Mouse (Mus musculus) spleen, adult 2 months (tissue): ENCODE results near the gene Dppa3. TPM values are rescaled to one million over a fixed set of nuclear protein-coding genes. Genes with fewer than 3 reads are reported as not detected.
A peak's percentile ranks its signal among the peaks of the same experiment; 100 is the strongest.

Experiments used
- DNase-seq, 2 experiments: peaks; one replicate each; pipeline versions ENCODE4 v3.0.0 to v3.0.0-alpha.2; 2012 to 2021; ENCODE audit warnings: low spot score in 2 of 2, low read depth in 1 of 2
- H3K27ac ChIP-seq: fragments of 200-500 bp; 2 replicates; pipeline ENCODE4 v1.5.1; 2012; ENCODE audit warnings: low read length, inconsistent platforms; ENCODE audit not compliant: insufficient read depth
- H3K27me3 ChIP-seq: fragments of 200-500 bp; 2 replicates; pipeline ENCODE4 v1.6.1; 2012; ENCODE audit warnings: mild to moderate bottlenecking, moderate library complexity, low read length, inconsistent platforms; ENCODE audit not compliant: control insufficient read depth, insufficient read depth
- H3K36me3 ChIP-seq: fragments of 200-500 bp; 2 replicates; pipeline ENCODE4 v1.6.1; 2012; ENCODE audit warnings: mild to moderate bottlenecking, low read length, inconsistent platforms; ENCODE audit not compliant: control insufficient read depth, insufficient read depth
- H3K4me1 ChIP-seq: fragments of 200-500 bp; 2 replicates; pipeline ENCODE4 v1.6.1; 2011; ENCODE audit warnings: inconsistent platforms; ENCODE audit not compliant: control insufficient read depth, insufficient read depth, insufficient read length
- H3K4me3 ChIP-seq: fragments of 200-500 bp; 2 replicates; pipeline ENCODE4 v1.5.1; 2011; ENCODE audit warnings: mild to moderate bottlenecking, inconsistent platforms; ENCODE audit not compliant: insufficient read depth, insufficient read length; ENCODE audit errors: extremely low read depth
- CTCF ChIP-seq: fragments of 200-500 bp; IDR thresholded peaks from 2 replicates; pipeline ENCODE4 v1.5.1; 2011; ENCODE audit warnings: mild to moderate bottlenecking, inconsistent platforms; ENCODE audit not compliant: insufficient read depth, insufficient read length, insufficient replicate concordance; ENCODE audit errors: extremely low read depth
- POLR2A ChIP-seq: fragments of 200-500 bp; IDR thresholded peaks from 2 replicates; pipeline ENCODE4 v1.6.1; 2011; ENCODE audit warnings: low read depth, low read length, inconsistent platforms
- WGBS: fragments of 180-500 bp; shearing (Covaris S2); methylation state at CpG from one replicate; pipeline ENCODE4 v1.1.7; 2018; 5-methylcytosine and 5-hydroxymethylcytosine counted together
- polyA plus RNA-seq: library from polyadenylated mRNA; depleted of rRNA; stranded (reverse); fragments of >200 nt; gene quantifications from 2 replicates; pipeline ENCODE4 v1.2.3, GENCODE M21; 2012

The Dppa3 gene
- polyA plus RNA-seq, 1 experiment = not detected

DNA sequence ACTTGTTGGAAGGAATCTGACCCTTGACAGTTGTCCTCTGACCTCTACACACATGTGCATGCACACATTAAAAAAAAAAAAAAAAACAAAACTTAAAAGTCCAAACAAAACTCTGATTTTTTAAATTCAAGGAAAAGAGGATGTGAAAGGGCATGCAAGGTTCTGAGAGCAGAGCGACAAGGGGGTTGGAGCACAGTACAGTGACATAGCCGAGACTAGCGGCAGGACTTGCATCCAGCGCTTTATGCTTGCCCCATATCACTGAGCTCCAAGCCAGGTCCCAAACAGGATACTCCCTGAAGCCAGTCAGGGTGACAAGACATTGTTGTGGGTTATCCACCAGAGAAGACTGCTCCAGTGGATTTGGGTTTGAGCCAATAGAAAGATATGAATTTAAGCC is 28.2 kb upstream of the Dppa3 start:
- 37% methylated on average over 4 of the region's 4 CpGs for WGBS
- H3K4me3 ChIP-seq = peak overlapping the region; percentile 19; the same call in 1 of the 2 replicates

GRCm38 (mm10) chr6:122598436-122598835 is 27.8 kb upstream of the Dppa3 start:
- no peaks in the 10 kb centered on the region for H3K27me3 ChIP-seq
- 39% methylated on average over 6 of the region's 6 CpGs for WGBS
- H3K27ac ChIP-seq = peak overlapping the region; percentile 90
- H3K4me3 ChIP-seq = peak overlapping the region; percentile 19; the same call in 1 of the 2 replicates
- no peak for DNase-seq
- H3K36me3 ChIP-seq = peaks cover 3% of the 10 kb centered on the region; the same call in 1 of the 2 replicates
- H3K4me1 ChIP-seq = peaks cover 9% of the 10 kb centered on the region; the same call in 1 of the 2 replicates
- TF ChIP-seq CTCF (no peak), POLR2A (no peak)

More for the DNA sequence above, 28.2 kb upstream of the Dppa3 start:
- no peak for TF ChIP-seq POLR2A
- TF ChIP-seq CTCF = no peak
- DNase-seq = no peak
- peaks cover 9% of the 10 kb centered on the region; the same call in 1 of the 2 replicates for H3K4me1 ChIP-seq
- no peaks in the 10 kb centered on the region for H3K27me3 ChIP-seq
- peak overlapping the region; percentile 90 for H3K27ac ChIP-seq
- peaks cover 3% of the 10 kb centered on the region; the same call in 1 of the 2 replicates for H3K36me3 ChIP-seq

DNA sequence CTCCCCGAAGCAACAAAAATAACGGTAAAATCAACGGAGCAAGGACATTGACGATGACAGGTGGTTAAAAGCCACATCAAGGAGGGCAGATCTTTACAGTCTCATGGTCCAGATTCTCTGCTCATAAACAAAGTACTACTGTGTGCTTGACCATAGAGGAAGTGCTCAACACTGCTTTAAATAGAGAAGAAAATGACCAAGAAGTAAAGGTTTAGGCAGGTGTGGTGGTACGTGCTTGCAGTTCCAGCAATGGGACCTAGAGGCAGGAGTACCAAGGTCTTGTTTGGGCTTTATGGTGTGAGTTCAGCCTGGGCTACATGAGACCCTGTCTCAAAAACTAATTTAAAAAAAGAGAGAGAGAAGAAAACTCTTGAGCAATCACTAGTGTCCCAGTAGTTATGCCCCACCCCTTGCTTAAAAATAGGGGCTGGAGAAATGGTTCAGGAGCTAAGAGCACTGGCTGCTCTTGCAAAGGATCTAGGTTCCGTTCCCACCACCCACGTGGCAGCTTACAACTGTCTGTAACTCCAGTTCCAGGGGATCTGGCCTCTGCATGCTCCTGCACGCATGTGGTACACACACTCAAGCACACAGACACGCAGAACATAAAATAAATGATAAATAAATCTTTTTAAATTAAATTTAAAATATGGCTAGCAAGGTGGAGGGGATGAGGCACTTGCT is 27.0 kb upstream of the Dppa3 start:
- DNase-seq = no peak
- Histone ChIP-seq H3K36me3 (peaks cover 3% of the 10 kb centered on the region; the same call in 1 of the 2 replicates), H3K4me3 (no peak overlapping the region), H3K4me1 (peaks cover 14% of the 10 kb centered on the region), H3K27me3 (no peaks in the 10 kb centered on the region), H3K27ac (peak overlapping the region; percentile 90)
- WGBS = 56% methylated on average over 9 of the region's 9 CpGs
- TF ChIP-seq CTCF (no peak), POLR2A (no peak)

DNA sequence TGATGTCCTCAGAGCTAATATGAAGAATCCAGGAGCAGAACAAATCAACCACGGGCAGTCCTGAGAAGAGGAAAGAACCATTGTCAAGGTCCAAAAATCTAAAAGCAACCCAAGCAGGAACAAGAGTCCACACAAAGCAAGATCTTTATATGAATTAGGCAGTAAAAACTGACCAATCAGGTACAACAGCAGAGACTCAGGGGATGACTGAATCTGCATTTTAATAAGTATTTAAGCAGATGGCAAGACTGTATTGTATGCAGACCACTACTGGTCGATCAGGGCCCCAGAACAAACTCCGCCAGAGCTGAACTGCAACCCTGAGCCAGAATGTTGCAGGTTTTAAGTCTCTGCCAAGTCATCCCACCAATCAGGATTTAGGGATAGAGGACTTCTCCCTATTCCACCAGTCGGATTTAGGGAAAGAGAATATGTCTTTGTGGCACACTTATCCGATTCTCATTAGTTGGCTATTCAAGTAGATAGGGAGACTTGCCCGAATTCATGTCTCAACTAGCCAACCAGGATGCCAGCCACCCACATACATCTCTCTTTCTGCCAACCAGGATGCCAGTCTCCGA is 26.1 kb upstream of the Dppa3 start:
- Histone ChIP-seq H3K27ac (peak overlapping the region; percentile 90), H3K27me3 (no peaks in the 10 kb centered on the region), H3K4me1 (peaks cover 14% of the 10 kb centered on the region), H3K36me3 (peaks cover 3% of the 10 kb centered on the region; the same call in 1 of the 2 replicates), H3K4me3 (no peak overlapping the region)
- TF ChIP-seq CTCF (no peak), POLR2A (no peak)
- DNase-seq = no peak
- WGBS = 73% methylated on average over 7 of the region's 7 CpGs

DNA sequence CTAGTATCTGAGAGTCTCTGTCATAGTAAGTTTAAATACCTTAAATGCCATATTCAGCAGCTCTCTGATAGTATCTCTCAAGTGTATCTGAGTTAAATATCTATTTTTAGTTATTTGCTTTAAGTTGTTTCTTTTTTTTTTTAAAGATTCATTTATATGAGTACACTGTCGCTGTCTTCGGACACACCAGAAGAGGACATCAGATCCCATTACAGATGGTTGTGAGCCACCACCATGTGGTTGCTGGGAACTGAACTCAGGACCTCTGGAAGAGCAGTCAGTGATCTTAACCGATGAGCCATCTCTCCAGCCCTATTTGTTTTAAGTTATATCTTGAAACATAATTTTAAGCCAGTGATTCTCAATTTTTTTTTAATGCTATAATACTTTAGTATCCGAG is 25.2 kb upstream of the Dppa3 start:
- peaks cover 3% of the 10 kb centered on the region; the same call in 1 of the 2 replicates for H3K36me3 ChIP-seq
- WGBS = 79% methylated on average over 4 of the region's 4 CpGs
- peaks cover 14% of the 10 kb centered on the region for H3K4me1 ChIP-seq
- TF ChIP-seq POLR2A = no peak
- no peak for TF ChIP-seq CTCF
- no peaks in the 10 kb centered on the region for H3K27me3 ChIP-seq
- H3K27ac ChIP-seq = peak overlapping the region; percentile 90
- H3K4me3 ChIP-seq = no peak overlapping the region
- no peak for DNase-seq

DNA sequence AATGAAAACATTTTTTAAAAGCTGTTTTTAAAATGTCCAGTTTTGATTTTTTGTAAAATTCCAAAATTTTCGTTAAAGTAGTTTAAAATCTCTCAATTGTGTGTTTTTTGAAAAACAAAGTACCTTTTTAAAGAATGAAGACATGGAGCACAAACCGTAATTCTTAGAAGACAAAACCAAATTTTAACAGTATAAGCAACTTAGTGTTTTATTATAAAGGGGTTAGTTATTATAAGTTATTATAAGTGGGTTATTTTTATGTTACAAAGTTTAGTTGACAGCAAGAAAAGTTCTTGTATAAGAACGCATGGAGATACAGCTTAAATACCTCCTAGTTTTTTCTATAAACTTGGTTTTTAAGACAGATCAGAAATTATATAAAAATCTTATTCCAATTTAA is 24.6 kb upstream of the Dppa3 start:
- peaks cover 1% of the 10 kb centered on the region; the same call in 1 of the 2 replicates for H3K36me3 ChIP-seq
- no peak for DNase-seq
- H3K27ac ChIP-seq = peak overlapping the region; percentile 96; the same call in 1 of the 2 replicates
- 42% methylated on average over 3 of the region's 3 CpGs for WGBS
- H3K4me1 ChIP-seq = peaks cover 14% of the 10 kb centered on the region
- no peaks in the 10 kb centered on the region for H3K27me3 ChIP-seq
- peak overlapping the region; percentile 79 for H3K4me3 ChIP-seq
- no peak for TF ChIP-seq CTCF
- TF ChIP-seq POLR2A = no peak
